Mouse (Mus musculus): ENCODE measurements around the gene Prl2c3. TPM values are rescaled to one million over a fixed set of nuclear protein-coding genes. Genes with fewer than 3 reads are reported as not detected.
A peak's percentile ranks its signal among the peaks of the same experiment; 100 is the strongest.
"Not testable (repeated sequence)": the region's sequence is repeated elsewhere in the genome, so short reads cannot be mapped to it uniquely, and the experiment has no call there.

Gene Prl2c3
- not detected in 2 replicates for polyA plus RNA-seq (2015; fragmentation: Nextera tagmentation; extraction: Ambion mirVana)

DNA sequence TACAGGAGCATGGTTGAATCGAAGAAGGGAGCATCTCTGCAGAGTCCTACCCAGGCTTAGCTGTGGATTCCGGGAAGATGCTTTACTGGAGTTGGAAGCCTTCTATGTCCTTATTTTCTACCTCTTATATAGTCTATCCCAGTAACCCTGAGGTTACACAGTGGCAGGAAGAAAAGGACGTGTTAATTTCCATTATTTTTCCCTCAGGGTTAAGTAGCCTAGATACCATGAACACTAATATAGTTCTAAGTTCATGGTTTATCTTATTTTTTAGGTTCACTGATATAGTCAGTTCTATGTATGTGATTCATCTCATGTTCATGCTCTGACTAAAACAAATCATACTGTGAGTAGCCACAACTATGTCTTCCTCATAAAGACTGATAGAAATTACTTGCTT lies at the start of gene Prl2c3:
Gene Prl2c3 (minus strand): TSS at position 101 of the 400 bp plus-strand sequence.
- ATAC-seq (ENCODE audit: low FRiP score, low read depth); H3K9me3 ChIP-seq; H3K9ac ChIP-seq; H3K36me3 ChIP-seq; H3K27ac ChIP-seq (replicated peaks); H3K27me3 ChIP-seq; H3K4me2 ChIP-seq; H3K4me1 ChIP-seq (replicated peaks); H3K4me3 ChIP-seq: not testable (repeated sequence)
- 71% methylated on average over 3 of the region's 3 CpGs for WGBS

DNA sequence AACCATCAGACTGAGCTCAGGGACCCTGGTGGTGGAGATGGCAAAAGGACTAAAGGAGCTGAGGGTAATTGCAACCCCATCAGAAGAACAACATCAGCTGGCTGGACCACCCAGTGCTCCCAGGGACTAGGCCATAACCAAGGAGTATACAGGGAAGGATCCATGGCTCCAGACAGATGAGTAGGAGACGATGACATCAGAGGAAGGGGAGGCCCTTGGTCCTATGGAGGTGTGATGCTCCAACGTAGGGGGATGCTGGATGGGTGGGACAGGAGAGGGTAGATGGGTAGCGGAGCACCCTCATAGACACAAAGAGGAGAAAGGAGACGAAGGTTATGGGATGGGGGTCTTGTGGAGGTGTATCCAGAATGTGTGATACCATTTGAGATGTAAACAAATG lies 48.4 kb upstream of the Prl2c3 start:
- not testable (repeated sequence) for H3K4me1 ChIP-seq (replicated peaks); H3K9ac ChIP-seq; H3K27me3 ChIP-seq; H3K4me2 ChIP-seq; H3K36me3 ChIP-seq; H3K4me3 ChIP-seq; H3K27ac ChIP-seq (replicated peaks)
- 77% methylated on average over 4 of the region's 4 CpGs for WGBS
- ATAC-seq (ENCODE audit: low FRiP score, low read depth) = peak; percentile 25; the same call in 1 of the 2 replicates
- peaks cover 37% of the 10 kb centered on the region for H3K9me3 ChIP-seq

DNA sequence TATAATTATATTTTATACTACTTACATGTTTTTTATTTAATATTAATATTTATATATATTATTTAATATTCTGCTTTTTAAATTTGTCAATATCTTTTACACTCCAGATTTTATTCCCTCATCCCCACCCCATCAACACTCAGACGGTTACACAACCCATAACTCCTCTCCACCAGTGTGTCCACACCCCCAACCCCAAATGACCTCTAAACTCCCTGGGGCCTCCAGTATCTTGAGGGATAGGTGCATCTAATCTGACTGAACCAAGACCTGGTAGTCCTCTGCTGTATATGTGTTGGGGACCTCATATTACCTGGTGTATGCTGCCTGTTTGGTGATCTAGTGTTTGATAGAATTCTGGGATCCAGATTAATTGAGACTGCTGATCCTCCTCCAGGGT lies 44.8 kb upstream of the Prl2c3 start:
- H3K9ac ChIP-seq; H3K36me3 ChIP-seq; H3K27me3 ChIP-seq; H3K4me3 ChIP-seq; H3K27ac ChIP-seq (replicated peaks); H3K4me2 ChIP-seq; H3K4me1 ChIP-seq (replicated peaks): not testable (repeated sequence)
- 0 out of 2 replicates have a peak, but pooled peaks have one; percentile 35 for ATAC-seq (ENCODE audit: low FRiP score, low read depth)
- H3K9me3 ChIP-seq = peaks cover 44% of the 10 kb centered on the region
- 85% methylated on average over 1 of the region's 1 CpGs for WGBS

DNA sequence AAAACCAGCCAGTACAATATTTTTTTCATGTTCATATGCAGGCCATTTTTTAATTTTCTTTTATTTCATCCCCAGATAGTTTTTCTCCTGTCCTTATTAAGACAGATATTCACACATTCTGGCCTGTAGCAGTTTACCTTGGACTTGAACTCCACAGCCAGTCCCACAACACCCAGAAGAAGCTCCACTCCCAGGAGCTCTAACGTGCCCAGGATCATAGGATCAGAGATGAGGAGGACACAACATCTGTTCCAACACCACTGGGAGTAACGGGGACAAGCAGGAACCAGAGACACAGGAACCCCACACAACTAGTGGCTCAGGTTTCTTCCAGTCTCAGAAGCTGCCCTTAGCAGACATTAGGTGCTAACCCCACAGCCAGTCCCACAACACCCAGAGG lies 37.7 kb upstream of the Prl2c3 start:
- not testable (repeated sequence) for ATAC-seq (ENCODE audit: low FRiP score, low read depth); H3K9ac ChIP-seq; H3K4me1 ChIP-seq (replicated peaks); H3K36me3 ChIP-seq; H3K27ac ChIP-seq (replicated peaks); H3K27me3 ChIP-seq; H3K4me2 ChIP-seq; H3K4me3 ChIP-seq
- H3K9me3 ChIP-seq = peaks cover 57% of the 10 kb centered on the region
- WGBS = 70% methylated on average over 2 of the region's 2 CpGs

DNA sequence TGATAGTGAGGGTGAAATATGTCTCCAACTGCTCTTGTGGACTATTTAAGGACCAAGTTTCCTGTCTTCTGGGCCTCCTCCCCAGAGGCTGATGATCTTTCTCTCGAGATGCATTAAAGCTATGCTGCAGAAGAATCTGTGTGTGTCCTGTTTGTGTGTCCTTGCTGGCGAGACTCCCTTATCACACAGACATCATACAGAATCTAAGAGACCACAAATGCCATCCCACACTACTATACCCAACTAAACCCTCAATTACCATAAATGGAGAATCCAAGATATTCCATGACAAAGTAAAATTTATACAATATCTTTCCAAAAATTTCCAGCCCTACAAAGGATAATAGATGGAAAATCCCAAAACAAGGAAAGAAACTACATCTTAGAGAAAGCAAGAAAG lies 31.9 kb upstream of the Prl2c3 start:
- Histone ChIP-seq H3K4me3 (no peak overlapping the region), H3K9me3 (peaks cover 66% of the 10 kb centered on the region), H3K4me2 (no peak overlapping the region), H3K27ac (replicated peaks) (no peak overlapping the region), H3K4me1 (replicated peaks) (no peaks in the 10 kb centered on the region), H3K36me3 (no peaks in the 10 kb centered on the region), H3K9ac (no peak overlapping the region), H3K27me3 (no peaks in the 10 kb centered on the region)
- 80% methylated on average over 2 of the region's 2 CpGs for whole genome bisulfite sequencing
- no peak for ATAC-seq (ENCODE audit: low FRiP score, low read depth)

DNA sequence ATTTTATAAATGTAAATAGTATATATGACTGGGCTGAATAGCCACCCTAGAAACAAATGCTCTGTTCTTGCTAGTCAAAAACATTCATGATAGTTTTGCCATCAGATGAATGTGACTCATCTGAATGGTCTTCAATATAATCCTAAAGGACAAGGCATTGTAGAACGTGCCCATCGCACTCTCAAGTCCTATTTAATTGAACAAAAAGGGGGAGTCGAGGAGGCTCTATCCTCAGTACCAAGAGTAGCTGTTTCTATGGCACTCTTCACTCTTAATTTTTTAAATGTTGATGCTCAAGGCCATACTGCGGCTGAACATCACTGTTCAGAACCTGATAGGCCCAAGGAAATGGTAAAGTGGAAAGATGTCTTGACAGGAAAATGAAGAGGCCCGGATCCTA lies 29.2 kb upstream of the Prl2c3 start:
- WGBS = 86% methylated on average over 5 of the region's 5 CpGs
- H3K9ac ChIP-seq = no peak overlapping the region
- peaks cover 59% of the 10 kb centered on the region for H3K9me3 ChIP-seq
- no peaks in the 10 kb centered on the region for H3K27me3 ChIP-seq
- no peak overlapping the region for H3K4me2 ChIP-seq
- H3K4me1 ChIP-seq (replicated peaks) = no peaks in the 10 kb centered on the region
- H3K4me3 ChIP-seq = no peak overlapping the region
- no peak overlapping the region for H3K27ac ChIP-seq (replicated peaks)
- ATAC-seq (ENCODE audit: low FRiP score, low read depth) = no peak
- no peaks in the 10 kb centered on the region for H3K36me3 ChIP-seq

DNA sequence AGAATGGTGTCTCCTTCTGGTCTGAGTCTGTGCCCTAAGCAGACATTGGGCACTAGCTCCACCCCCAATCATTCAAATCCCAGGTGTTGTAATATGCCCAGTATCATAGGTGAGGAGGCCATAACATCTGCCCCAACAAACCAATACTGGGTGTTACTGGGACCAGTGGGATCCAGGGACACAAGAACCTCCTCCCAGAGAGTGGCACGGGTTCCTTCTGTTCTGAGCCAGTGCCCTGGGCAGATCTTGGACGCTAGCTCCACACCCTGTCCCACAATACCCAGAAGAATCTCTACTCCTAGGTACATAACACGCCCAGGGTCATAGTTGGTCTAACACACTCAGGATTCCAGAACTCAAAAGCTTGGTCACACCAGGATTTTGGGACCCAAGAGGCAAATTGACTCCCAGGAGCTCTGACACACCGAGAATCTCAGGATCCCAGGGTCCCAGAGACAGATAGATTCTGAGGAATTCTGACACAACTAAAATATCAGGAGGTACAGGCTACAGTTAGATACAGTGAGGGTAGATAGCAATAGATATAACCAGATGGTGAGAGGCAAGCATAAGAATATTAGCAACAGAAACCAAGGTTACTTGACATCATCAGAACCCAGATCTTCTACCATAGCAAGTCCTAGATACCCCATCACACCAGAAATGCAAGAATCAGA lies 24.8 kb upstream of the Prl2c3 start:
- not testable (repeated sequence) for H3K4me1 ChIP-seq (replicated peaks); H3K9ac ChIP-seq; ATAC-seq (ENCODE audit: low FRiP score, low read depth); H3K27me3 ChIP-seq; H3K4me2 ChIP-seq; H3K36me3 ChIP-seq; H3K4me3 ChIP-seq; H3K27ac ChIP-seq (replicated peaks)
- peaks cover 41% of the 10 kb centered on the region for H3K9me3 ChIP-seq
- 72% methylated on average over 4 of the region's 4 CpGs for WGBS

DNA sequence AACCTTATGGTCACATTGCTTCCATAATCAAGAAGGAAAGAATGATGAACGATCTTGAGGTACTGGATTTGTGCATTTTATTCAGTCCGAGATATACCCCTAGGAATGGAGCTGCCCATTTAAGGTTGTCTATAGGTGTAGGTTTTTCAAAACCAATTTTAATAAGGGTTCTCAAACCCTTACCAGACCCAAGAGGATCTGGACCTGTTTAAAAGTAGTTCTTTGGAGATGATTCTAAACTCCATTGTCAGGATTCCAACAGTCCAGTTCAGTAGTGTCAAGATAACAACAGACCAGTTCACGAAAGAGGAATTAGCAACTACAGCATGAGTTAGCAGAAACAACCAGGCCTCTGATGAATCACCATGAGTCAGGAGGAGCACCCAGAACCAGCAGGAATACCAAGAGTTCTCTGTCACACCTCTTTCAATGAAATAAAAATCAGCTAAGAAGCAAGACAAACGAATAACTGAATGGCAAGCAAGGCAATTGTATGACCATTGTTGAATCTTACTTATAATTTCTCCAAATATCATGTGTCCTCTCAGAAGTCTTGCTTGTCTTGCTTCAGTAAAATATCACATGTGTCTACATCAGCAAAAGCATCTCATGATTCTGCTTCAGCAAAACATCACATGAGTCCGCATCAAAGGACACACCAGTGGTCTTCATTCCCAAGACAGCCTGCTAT lies 14.0 kb upstream of the Prl2c3 start:
- not testable (repeated sequence) for ATAC-seq (ENCODE audit: low FRiP score, low read depth); H3K4me2 ChIP-seq; H3K36me3 ChIP-seq; H3K27me3 ChIP-seq; H3K4me3 ChIP-seq; H3K9ac ChIP-seq; H3K4me1 ChIP-seq (replicated peaks); H3K27ac ChIP-seq (replicated peaks)
- WGBS = 84% methylated on average over 5 of the region's 5 CpGs
- H3K9me3 ChIP-seq = peaks cover 32% of the 10 kb centered on the region

DNA sequence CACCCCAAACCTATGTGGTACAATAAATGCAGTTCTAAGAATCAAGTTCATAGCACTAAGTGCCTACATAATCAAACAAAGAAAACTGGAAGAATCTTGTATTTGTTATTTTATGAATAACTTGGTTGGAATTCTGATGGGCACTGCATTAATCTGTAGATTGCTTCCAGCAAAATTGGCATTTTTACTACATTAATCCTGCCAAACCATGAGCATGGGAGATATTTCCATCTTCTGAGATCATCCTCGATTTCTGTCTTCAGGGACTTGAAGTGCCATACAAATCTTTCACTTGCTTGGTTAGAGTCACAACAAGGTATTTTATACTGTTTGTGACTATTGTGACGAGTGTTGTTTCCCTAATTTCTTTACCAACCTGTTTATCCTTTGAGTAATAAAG lies 9.7 kb upstream of the Prl2c3 start:
- WGBS = 64% methylated on average over 2 of the region's 2 CpGs
- ATAC-seq (ENCODE audit: low FRiP score, low read depth) = no peak

DNA sequence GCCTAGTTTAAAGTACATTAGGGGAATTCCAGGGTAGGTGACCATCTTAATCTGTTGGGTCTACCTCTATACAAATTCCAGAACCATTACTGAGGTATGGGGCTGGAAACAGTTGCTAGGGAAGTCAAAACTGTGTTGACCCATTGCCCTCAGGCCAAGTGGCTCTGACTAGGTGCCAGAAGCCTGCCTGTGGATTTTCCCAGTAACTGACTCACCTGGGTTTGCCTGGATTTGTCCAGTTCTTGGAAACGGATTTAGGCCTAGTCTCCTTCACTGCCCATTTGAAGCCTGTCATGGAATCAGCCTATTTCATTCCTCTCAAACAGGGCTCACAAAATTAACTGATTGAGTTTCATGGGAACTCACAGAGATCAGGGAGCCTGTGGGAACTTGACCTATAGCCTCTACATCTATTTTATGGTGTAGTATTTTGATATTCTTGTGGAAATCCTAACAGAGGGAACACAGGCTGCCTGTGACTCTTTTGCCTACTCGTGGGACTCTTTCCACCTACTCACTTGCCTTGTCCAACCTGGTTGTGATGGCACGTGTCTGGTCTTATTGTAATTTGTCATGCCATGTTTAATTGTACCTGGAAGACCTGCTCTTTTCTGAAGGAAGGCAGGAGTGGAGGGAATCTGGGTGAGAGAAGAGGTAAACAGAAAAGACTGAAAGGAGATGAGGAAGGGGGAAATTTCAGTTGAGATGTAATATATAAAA lies 9.1 kb upstream of the Prl2c3 start:
- not testable (repeated sequence) for H3K4me2 ChIP-seq; H3K27me3 ChIP-seq; H3K4me3 ChIP-seq; ATAC-seq (ENCODE audit: low FRiP score, low read depth); H3K27ac ChIP-seq (replicated peaks); H3K9ac ChIP-seq; H3K4me1 ChIP-seq (replicated peaks); H3K36me3 ChIP-seq
- 71% methylated on average over 3 of the region's 3 CpGs for WGBS
- peaks cover 34% of the 10 kb centered on the region for H3K9me3 ChIP-seq

More for the DNA sequence above, 9.7 kb upstream of the Prl2c3 start:
- H3K4me2 ChIP-seq = no peak overlapping the region
- H3K9ac ChIP-seq = no peak overlapping the region
- no peak overlapping the region for H3K27ac ChIP-seq (replicated peaks)
- no peaks in the 10 kb centered on the region for H3K27me3 ChIP-seq
- no peaks in the 10 kb centered on the region for H3K36me3 ChIP-seq
- no peak overlapping the region for H3K4me3 ChIP-seq
- no peaks in the 10 kb centered on the region for H3K4me1 ChIP-seq (replicated peaks)
- H3K9me3 ChIP-seq = peaks cover 34% of the 10 kb centered on the region

DNA sequence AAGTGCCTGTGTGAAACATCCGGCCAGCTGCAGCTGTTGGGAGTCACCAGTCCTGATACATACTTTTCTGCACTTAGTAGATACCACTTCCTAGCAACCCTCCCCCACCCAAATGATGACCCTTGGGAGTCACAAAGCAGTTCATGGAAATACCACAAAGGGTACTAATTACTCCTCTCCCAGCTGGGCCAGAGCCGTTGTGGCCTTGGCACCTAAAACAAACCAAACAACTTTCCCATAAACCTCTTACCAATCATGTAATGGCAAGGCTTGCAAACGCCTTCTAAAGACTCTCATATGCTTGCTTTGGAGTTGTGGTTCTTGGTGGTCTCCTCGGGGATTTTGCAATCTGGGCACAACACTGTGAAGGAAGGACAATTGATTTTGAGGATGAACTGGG lies 6.6 kb upstream of the Prl2c3 start:
- H3K4me3 ChIP-seq; H3K4me2 ChIP-seq; H3K27me3 ChIP-seq; H3K27ac ChIP-seq (replicated peaks); H3K4me1 ChIP-seq (replicated peaks); ATAC-seq (ENCODE audit: low FRiP score, low read depth); H3K36me3 ChIP-seq; H3K9ac ChIP-seq: not testable (repeated sequence)
- WGBS = 69% methylated on average over 4 of the region's 4 CpGs
- peaks cover 27% of the 10 kb centered on the region for H3K9me3 ChIP-seq

DNA sequence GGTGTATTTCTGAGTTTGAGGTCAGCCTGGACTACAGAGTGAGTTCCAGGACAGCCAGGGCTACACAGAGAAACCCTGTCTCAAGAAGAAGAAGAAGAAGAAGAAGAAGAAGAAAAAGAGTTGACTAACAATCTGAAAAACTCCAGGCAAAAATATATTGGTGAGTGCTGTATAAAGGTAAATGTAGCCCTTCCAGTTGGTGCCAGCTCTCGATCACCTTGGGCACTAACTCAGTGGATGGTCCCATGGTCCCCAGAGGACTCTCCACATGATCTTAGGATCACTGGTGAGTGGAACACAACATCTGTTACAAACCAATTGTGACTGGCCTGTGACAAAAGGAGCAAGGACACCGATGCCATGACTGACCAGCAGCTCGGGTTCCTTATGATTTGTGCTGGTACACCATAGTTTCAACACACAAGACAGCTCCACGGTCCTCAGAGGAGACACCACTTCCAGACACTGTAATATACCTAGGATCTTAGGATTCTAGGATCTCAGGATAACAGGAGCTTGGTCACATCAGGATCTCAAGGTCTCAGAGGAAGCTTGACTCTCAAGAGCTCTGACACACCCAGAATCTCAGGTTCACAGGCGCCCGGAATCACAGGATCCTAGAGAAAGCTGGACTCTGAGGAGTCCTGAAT lies 30.3 kb downstream of the Prl2c3 start:
- 84% methylated on average over 6 of the region's 6 CpGs for WGBS
- not testable (repeated sequence) for H3K9me3 ChIP-seq; H3K27ac ChIP-seq (replicated peaks); H3K4me3 ChIP-seq; H3K9ac ChIP-seq; H3K4me1 ChIP-seq (replicated peaks); H3K36me3 ChIP-seq; ATAC-seq (ENCODE audit: low FRiP score, low read depth); H3K4me2 ChIP-seq; H3K27me3 ChIP-seq

Measured in hindbrain, embryonic 15.5 days (tissue).